Mouse (Mus musculus) ES-E14 (cell line): ENCODE data around the gene Kif13a. TPM values are rescaled to one million over a fixed set of nuclear protein-coding genes. Genes with fewer than 3 reads are reported as not detected.

ENCODE experiments used
- DNase-seq: peaks from one replicate; pipeline ENCODE4 v3.0.0-alpha.2; 2013; ENCODE audit warnings: low read depth, low spot score
- H3K27ac ChIP-seq: 2 replicates; pipeline ENCODE4 v1.5.1; 2012; ENCODE audit warnings: low read depth, mild to moderate bottlenecking, low read length, moderate library complexity, mixed read lengths; ENCODE audit not compliant: poor library complexity, insufficient read depth, severe bottlenecking
- H3K36me3 ChIP-seq: 2 replicates; pipeline ENCODE4 v1.6.1; 2012; ENCODE audit warnings: mild to moderate bottlenecking, low read length, moderate library complexity, mixed read lengths; ENCODE audit not compliant: control insufficient read depth, poor library complexity, insufficient read depth, severe bottlenecking
- H3K4me1 ChIP-seq, 2 experiments: fragments of 150-350 bp in 1 of 2; sonication (generic) in 1 of 2; 2 replicates each; pipeline ENCODE4 v1.6.1; 2012; ENCODE audit warnings: low read length in 2 of 2, mild to moderate bottlenecking in 1 of 2, mixed read lengths in 1 of 2; ENCODE audit not compliant: control insufficient read depth in 2 of 2, insufficient read depth in 2 of 2, poor library complexity in 1 of 2
- H3K4me3 ChIP-seq, 2 experiments: fragments of 150-350 bp in 1 of 2; sonication (generic) in 1 of 2; 2 replicates each; pipeline ENCODE4 v1.5.1; 2012; ENCODE audit warnings: low read length in 2 of 2, low read depth in 1 of 2, mild to moderate bottlenecking in 1 of 2, mixed read lengths in 1 of 2; ENCODE audit not compliant: insufficient read depth in 1 of 2, poor library complexity in 1 of 2, severe bottlenecking in 1 of 2
- H3K9ac ChIP-seq: 2 replicates; pipeline ENCODE4 v1.6.1; 2012; ENCODE audit warnings: low read depth, mild to moderate bottlenecking, low read length, mixed read lengths; ENCODE audit not compliant: poor library complexity, insufficient read depth, severe bottlenecking
- H3K9me3 ChIP-seq: fragments of 150-350 bp; sonication (generic); 2 replicates; pipeline ENCODE4 v1.6.1; 2012; ENCODE audit warnings: low read depth, mild to moderate bottlenecking, low read length; ENCODE audit not compliant: control insufficient read depth, insufficient read depth
- CHD2 ChIP-seq: IDR thresholded peaks from 2 replicates; pipeline ENCODE4 v1.6.1; 2014; ENCODE audit warnings: mild to moderate bottlenecking, low read depth, low read length, inconsistent platforms
- HCFC1 ChIP-seq: IDR thresholded peaks from 2 replicates; pipeline ENCODE4 v1.6.1; 2012; ENCODE audit warnings: low read length, inconsistent platforms, borderline replicate concordance; ENCODE audit not compliant: insufficient read depth
- MAFK ChIP-seq: IDR thresholded peaks from 2 replicates; pipeline ENCODE4 v1.6.1; 2014; ENCODE audit warnings: mild to moderate bottlenecking, low read depth, low read length, inconsistent platforms; ENCODE audit not compliant: insufficient read depth
- ZC3H11A ChIP-seq: IDR thresholded peaks from 2 replicates; pipeline ENCODE4 v1.6.1; 2012; ENCODE audit warnings: low read depth, mild to moderate bottlenecking, inconsistent platforms, low read length, borderline replicate concordance
- ZNF384 ChIP-seq: IDR thresholded peaks from 2 replicates; pipeline ENCODE4 v1.6.1; 2012; ENCODE audit warnings: low read depth, low read length, inconsistent platforms
- in situ Hi-C, 2 experiments: fragments of 600-800 bp; cut with MboI; formaldehyde crosslinking; loops; one replicate each; pipeline ENCODE4 v1.15.1; 2025; ENCODE audit warnings: low sequenced_read_pairs in 2 of 2, inconsistent platforms in 1 of 2; ENCODE audit not compliant: unreplicated experiment in 2 of 2
- total RNA-seq: library from RNA; depleted of rRNA; stranded (reverse); fragments of 300-350 nt; gene quantifications from 2 replicates; pipeline ENCODE4 v1.2.3, GENCODE M21; 2012

The Kif13a gene
- total RNA-seq, 1 experiment = 23.6 TPM

DNA sequence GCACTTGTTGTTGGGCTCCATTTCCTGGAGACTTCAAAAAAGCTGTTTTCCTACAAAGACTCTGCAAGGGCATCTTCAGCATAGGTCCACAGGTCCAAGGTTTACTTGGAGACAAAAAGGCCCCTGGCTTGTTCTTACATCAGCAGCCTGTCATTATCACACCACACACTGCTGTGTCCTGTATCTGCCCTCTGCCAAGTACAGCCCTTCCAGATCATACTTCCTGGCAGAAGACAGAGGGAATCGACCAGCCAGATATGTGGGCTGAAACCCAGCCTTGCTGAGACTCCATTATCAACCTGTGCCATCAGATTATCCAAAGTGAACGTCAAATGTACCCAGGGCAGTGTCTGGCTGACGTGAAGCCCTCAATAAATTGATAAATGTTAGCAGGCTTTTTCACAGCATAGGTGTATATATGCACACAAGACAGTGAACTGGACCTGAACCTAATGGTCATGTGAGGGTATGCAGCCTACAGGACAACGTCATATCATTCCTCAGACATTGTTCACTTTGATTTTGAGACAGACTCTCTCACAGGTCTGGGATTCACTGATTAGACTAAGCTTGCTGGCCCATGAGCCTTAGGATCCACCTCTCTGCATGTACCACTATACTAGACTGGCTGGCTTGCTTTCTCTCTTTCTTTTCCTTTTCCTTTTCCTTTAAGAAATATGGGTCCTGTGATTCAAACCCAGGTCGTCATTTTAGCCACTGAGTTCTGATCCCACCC, 181.4 kb downstream of the Kif13a start:
- Histone ChIP-seq H3K4me3 (no peak overlapping the region), H3K36me3 (peaks cover 6% of the 10 kb centered on the region; the same call in 1 of the 2 replicates), H3K9ac (no peak overlapping the region), H3K4me1 (peaks cover 4 to 8% of the 10 kb centered on the region in 2 experiments; a peak in 3 of 4 replicates), H3K9me3 (no peaks in the 10 kb centered on the region), H3K27ac (no peak overlapping the region)
- in situ Hi-C loops = no loop called here
- no peak for DNase-seq
- TF ChIP-seq ZC3H11A (no peak), HCFC1 (no peak), ZNF384 (no peak), CHD2 (no peak), MAFK (no peak)

DNA sequence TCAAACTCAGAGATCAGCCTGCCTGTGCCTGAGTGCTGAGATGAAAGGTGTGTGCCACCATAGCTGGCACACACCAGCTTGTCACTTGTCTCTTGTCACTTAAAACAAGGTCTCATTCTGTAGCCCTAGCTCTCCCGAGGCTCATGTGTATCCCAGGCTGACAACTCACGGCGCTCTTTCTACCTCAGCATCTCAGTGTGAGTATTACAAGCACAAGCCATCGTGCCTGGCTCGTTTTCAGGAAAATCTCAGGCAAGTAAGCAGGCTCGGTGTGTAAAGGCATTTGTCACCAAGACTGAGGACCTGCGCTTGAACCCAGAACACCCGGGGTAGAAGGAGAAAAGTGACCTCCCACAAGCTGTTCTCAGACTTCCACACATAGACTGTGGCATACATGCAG, 185.8 kb downstream of the Kif13a start:
- Histone ChIP-seq H3K36me3 (no peaks in the 10 kb centered on the region), H3K4me1 (no peaks in the 10 kb centered on the region; a peak in 1 of 4 replicates), H3K9me3 (no peaks in the 10 kb centered on the region), H3K4me3 (no peak overlapping the region), H3K27ac (no peak overlapping the region), H3K9ac (no peak overlapping the region)
- in situ Hi-C loops = no loop called here
- no peak for DNase-seq
- TF ChIP-seq ZNF384 = no peak
- no peak for TF ChIP-seq HCFC1
- no peak for TF ChIP-seq CHD2
- no peak for TF ChIP-seq MAFK
- no peak for TF ChIP-seq ZC3H11A

DNA sequence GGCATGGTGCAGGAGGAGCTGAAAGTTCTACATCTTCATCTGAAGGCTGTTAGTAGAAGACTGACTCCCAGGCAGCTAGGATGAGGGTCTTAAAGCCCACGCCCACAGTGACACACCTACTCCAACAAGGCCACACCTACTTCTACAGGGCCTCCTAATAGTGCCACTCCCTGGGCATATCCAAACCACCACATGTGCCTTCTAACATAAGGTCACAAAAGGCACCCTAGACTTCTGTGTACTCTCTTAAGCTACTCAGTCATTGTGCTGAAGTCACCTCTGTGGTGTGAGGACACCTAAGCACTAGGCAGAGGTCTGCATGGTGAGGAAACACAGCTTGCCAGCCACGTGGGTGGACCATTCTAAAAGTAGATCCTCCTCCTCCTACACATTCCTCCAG, 187.3 kb downstream of the Kif13a start:
- no peak overlapping the region for H3K9ac ChIP-seq
- no peak for DNase-seq
- H3K4me3 ChIP-seq = no peak overlapping the region
- no peaks in the 10 kb centered on the region for H3K9me3 ChIP-seq
- H3K27ac ChIP-seq = no peak overlapping the region
- in situ Hi-C loops = no loop called here
- H3K36me3 ChIP-seq = no peaks in the 10 kb centered on the region
- H3K4me1 ChIP-seq = no peaks in the 10 kb centered on the region; a peak in 1 of 4 replicates
- no peak for TF ChIP-seq ZNF384
- no peak for TF ChIP-seq HCFC1
- no peak for TF ChIP-seq MAFK
- no peak for TF ChIP-seq ZC3H11A
- TF ChIP-seq CHD2 = no peak

DNA sequence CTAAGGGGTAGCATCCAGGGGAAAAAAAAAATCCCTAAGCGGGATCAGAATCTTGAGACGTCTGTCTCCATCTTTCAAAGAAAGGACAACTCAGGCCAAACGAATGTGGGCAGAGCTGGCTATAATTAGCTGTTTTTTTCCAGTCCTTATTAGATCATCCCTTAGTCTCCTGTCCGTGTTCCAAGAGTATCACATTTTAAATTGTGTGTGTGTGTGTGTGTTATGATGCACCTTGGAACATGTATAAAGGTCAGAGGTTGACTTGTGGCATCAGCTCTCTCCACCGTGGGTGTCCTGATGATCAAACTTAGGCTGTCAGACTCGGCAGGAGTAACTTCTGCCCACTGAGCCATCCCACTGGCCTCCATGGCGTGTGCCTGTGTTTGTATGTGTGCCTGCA, 190.2 kb downstream of the Kif13a start:
- Histone ChIP-seq H3K9me3 (no peaks in the 10 kb centered on the region), H3K36me3 (no peaks in the 10 kb centered on the region), H3K9ac (no peak overlapping the region), H3K27ac (no peak overlapping the region), H3K4me3 (no peak overlapping the region), H3K4me1 (no peaks in the 10 kb centered on the region; a peak in 2 of 4 replicates)
- no peak for DNase-seq
- in situ Hi-C loops = no loop called here
- TF ChIP-seq ZC3H11A (no peak), MAFK (no peak), HCFC1 (no peak), ZNF384 (no peak), CHD2 (no peak)
